Mouse (Mus musculus) MEL (cell line): ENCODE results near the gene Ccdc34. TPM values are rescaled to one million over a fixed set of nuclear protein-coding genes. Genes with fewer than 3 reads are reported as not detected.

Experiments
- DNase-seq: peaks from one replicate; pipeline ENCODE4 v3.0.0; 2011; ENCODE audit warnings: low read depth, low spot score
- H3K27ac ChIP-seq: 2 replicates; pipeline ENCODE4 v1.5.1; 2012; ENCODE audit warnings: low read depth, mild to moderate bottlenecking, control low read depth, low read length, moderate library complexity; ENCODE audit not compliant: control insufficient read depth
- H3K27me3 ChIP-seq, 2 experiments: fragments of 150-350 bp in 1 of 2; sonication (generic) in 1 of 2; 2 replicates each; pipeline ENCODE4 v1.6.1; 2012; ENCODE audit warnings: low read length in 2 of 2, mild to moderate bottlenecking in 2 of 2, improper control_type of control experiment in 1 of 2, moderate library complexity in 1 of 2; ENCODE audit not compliant: insufficient read depth in 2 of 2, control insufficient read depth in 1 of 2
- H3K36me3 ChIP-seq, 2 experiments: 2 replicates each; pipeline ENCODE4 v1.6.1; 2012 to 2014; ENCODE audit warnings: low read length in 2 of 2, improper control_type of control experiment in 1 of 2, inconsistent platforms in 1 of 2, mild to moderate bottlenecking in 1 of 2; ENCODE audit not compliant: insufficient read depth in 2 of 2, control insufficient read depth in 1 of 2
- H3K4me1 ChIP-seq, 2 experiments: fragments of 150-350 bp in 1 of 2; sonication (generic) in 1 of 2; 2 replicates each; pipeline ENCODE4 v1.6.1; 2012; ENCODE audit warnings: low read length in 2 of 2, improper control_type of control experiment in 1 of 2, mild to moderate bottlenecking in 1 of 2; ENCODE audit not compliant: insufficient read depth in 2 of 2, control insufficient read depth in 1 of 2
- H3K4me3 ChIP-seq, 2 experiments: fragments of 150-350 bp in 1 of 2; sonication (generic) in 1 of 2; 2 replicates each; pipeline ENCODE4 v1.5.1; 2012; ENCODE audit warnings: low read depth in 2 of 2, low read length in 2 of 2, mild to moderate bottlenecking in 2 of 2, moderate library complexity in 2 of 2, control low read depth in 1 of 2, improper control_type of control experiment in 1 of 2; ENCODE audit not compliant: control insufficient read depth in 1 of 2, insufficient read depth in 1 of 2
- H3K79me2 ChIP-seq: 2 replicates; pipeline ENCODE4 v1.6.1; 2012; ENCODE audit warnings: mild to moderate bottlenecking, low read length, moderate library complexity; ENCODE audit not compliant: control insufficient read depth, poor library complexity, insufficient read depth
- H3K9ac ChIP-seq: 2 replicates; pipeline ENCODE4 v1.6.1; 2012; ENCODE audit warnings: low read depth, mild to moderate bottlenecking, control low read depth, low read length, moderate library complexity; ENCODE audit not compliant: control insufficient read depth, poor library complexity, severe bottlenecking
- H3K9me3 ChIP-seq: fragments of 150-350 bp; sonication (generic); replicated peaks from 2 replicates; pipeline ENCODE4 v1.6.1; 2012; ENCODE audit warnings: mild to moderate bottlenecking, low read length, improper control_type of control experiment, moderate library complexity; ENCODE audit not compliant: insufficient read depth
- CHD1 ChIP-seq: IDR thresholded peaks from 2 replicates; pipeline ENCODE4 v1.6.1; 2012; ENCODE audit warnings: low read depth, mild to moderate bottlenecking, inconsistent platforms, low read length, improper control_type of control experiment
- CTCF ChIP-seq, 3 experiments: IDR thresholded peaks in 2 of 3; conservative IDR thresholded peaks in 1 of 3; 2 replicates each; pipeline ENCODE4 v1.5.1; 2011 to 2012; ENCODE audit warnings: low read length in 3 of 3, low read depth in 2 of 3, mild to moderate bottlenecking in 2 of 3, improper control_type of control experiment in 1 of 3, inconsistent platforms in 1 of 3, mixed read lengths in 1 of 3, moderate library complexity in 1 of 3; ENCODE audit not compliant: control insufficient read depth in 1 of 3, insufficient read depth in 1 of 3, poor library complexity in 1 of 3, severe bottlenecking in 1 of 3
- EP300 ChIP-seq, 2 experiments: IDR thresholded peaks; 2 replicates each; pipeline ENCODE4 v1.6.1; 2011; ENCODE audit warnings: improper control_type of control experiment in 2 of 2, low read length in 2 of 2, low read depth in 1 of 2, mild to moderate bottlenecking in 1 of 2
- ETS1 ChIP-seq: IDR thresholded peaks from 2 replicates; pipeline ENCODE4 v1.6.1; 2012; ENCODE audit warnings: low read depth, mild to moderate bottlenecking, inconsistent platforms, low read length, improper control_type of control experiment, moderate library complexity
- GATA1 ChIP-seq: IDR thresholded peaks from 2 replicates; pipeline ENCODE4 v1.6.1; 2011; ENCODE audit warnings: low read depth, low read length, improper control_type of control experiment
- HCFC1 ChIP-seq: IDR thresholded peaks from 2 replicates; pipeline ENCODE4 v1.6.1; 2012; ENCODE audit warnings: low read depth, mild to moderate bottlenecking, inconsistent platforms, low read length, improper control_type of control experiment, moderate library complexity
- JUND ChIP-seq: IDR thresholded peaks from 2 replicates; pipeline ENCODE4 v1.6.1; 2011; ENCODE audit warnings: low read depth, mild to moderate bottlenecking, improper control_type of control experiment, low read length
- KAT2A ChIP-seq: conservative IDR thresholded peaks from 2 replicates; pipeline ENCODE4 v1.6.1; 2012; ENCODE audit warnings: low read depth, low read length, improper control_type of control experiment, inconsistent platforms
- MAFK ChIP-seq: IDR thresholded peaks from 2 replicates; pipeline ENCODE4 v1.6.1; 2011; ENCODE audit warnings: low read depth, mild to moderate bottlenecking, low read length, improper control_type of control experiment, borderline replicate concordance
- MAZ ChIP-seq: IDR thresholded peaks from 2 replicates; pipeline ENCODE4 v1.6.1; 2012; ENCODE audit warnings: low read depth, mild to moderate bottlenecking, inconsistent platforms, low read length, improper control_type of control experiment
- MEF2A ChIP-seq: IDR thresholded peaks from 2 replicates; pipeline ENCODE4 v1.6.1; 2014; ENCODE audit warnings: low read depth, mild to moderate bottlenecking, inconsistent platforms, low read length, improper control_type of control experiment; ENCODE audit not compliant: poor library complexity, insufficient replicate concordance, severe bottlenecking; ENCODE audit errors: extremely low read depth
- MYB ChIP-seq: IDR thresholded peaks from 2 replicates; pipeline ENCODE4 v1.6.1; 2011; ENCODE audit warnings: mild to moderate bottlenecking, low read depth, low read length, improper control_type of control experiment
- POLR2A ChIP-seq, 2 experiments: IDR thresholded peaks; 2 replicates each; pipeline ENCODE4 v1.6.1; 2011 to 2012; ENCODE audit warnings: low read length in 2 of 2, mild to moderate bottlenecking in 2 of 2, control low read depth in 1 of 2, improper control_type of control experiment in 1 of 2, low read depth in 1 of 2, moderate library complexity in 1 of 2; ENCODE audit not compliant: control insufficient read depth in 1 of 2, insufficient read depth in 1 of 2, poor library complexity in 1 of 2
- POLR2AphosphoS5 ChIP-seq: IDR thresholded peaks from 2 replicates; pipeline ENCODE4 v1.6.1; 2012; ENCODE audit warnings: low read depth, borderline replicate concordance, mild to moderate bottlenecking, inconsistent platforms, low read length, moderate library complexity, mixed read lengths
- RAD21 ChIP-seq: IDR thresholded peaks from 2 replicates; pipeline ENCODE4 v1.6.1; 2011; ENCODE audit warnings: mild to moderate bottlenecking, low read depth, low read length, improper control_type of control experiment
- SMC3 ChIP-seq: IDR thresholded peaks from 2 replicates; pipeline ENCODE4 v1.6.1; 2011; ENCODE audit warnings: low read depth, low read length, improper control_type of control experiment
- TAL1 ChIP-seq: IDR thresholded peaks from 2 replicates; pipeline ENCODE4 v1.6.1; 2012; ENCODE audit warnings: mild to moderate bottlenecking, inconsistent platforms, low read length, moderate library complexity, mixed read lengths
- TCF12 ChIP-seq: IDR thresholded peaks from 2 replicates; pipeline ENCODE4 v1.6.1; 2014; ENCODE audit warnings: low read depth, mild to moderate bottlenecking, inconsistent platforms, low read length, improper control_type of control experiment, moderate library complexity
- UBTF ChIP-seq: IDR thresholded peaks from 2 replicates; pipeline ENCODE4 v1.6.1; 2012; ENCODE audit warnings: low read depth, mild to moderate bottlenecking, inconsistent platforms, low read length, improper control_type of control experiment, moderate library complexity, borderline replicate concordance; ENCODE audit not compliant: insufficient read depth
- USF1 ChIP-seq: IDR thresholded peaks from 2 replicates; pipeline ENCODE4 v1.6.1; 2014; ENCODE audit warnings: low read depth, mild to moderate bottlenecking, inconsistent platforms, low read length, improper control_type of control experiment, moderate library complexity
- ZC3H11A ChIP-seq: IDR thresholded peaks from 2 replicates; pipeline ENCODE4 v1.6.1; 2012; ENCODE audit warnings: low read depth, mild to moderate bottlenecking, inconsistent platforms, low read length, improper control_type of control experiment
- polyA plus RNA-seq, 2 experiments: library from polyadenylated mRNA; stranded (reverse) in 1 of 2; unstranded in 1 of 2; fragments of >175 nt in 1 of 2; fragments of >200 nt in 1 of 2; gene quantifications; 2 replicates each; pipeline versions ENCODE4 v1.2.1 to v1.2.4; 2012; ENCODE audit warnings: low replicate concordance in 2 of 2, low read depth in 1 of 2; ENCODE audit not compliant: insufficient read length in 2 of 2, insufficient read depth in 1 of 2, missing spikeins in 1 of 2
- total RNA-seq: library from RNA; depleted of rRNA; stranded (reverse); fragments of 300-350 nt; gene quantifications from 2 replicates; pipeline ENCODE4 v1.2.3, GENCODE M21; 2012

Gene Ccdc34
- total and polyA plus RNA-seq, 3 experiments: 14.1 to 39.0 TPM; not detected in 1

DNA sequence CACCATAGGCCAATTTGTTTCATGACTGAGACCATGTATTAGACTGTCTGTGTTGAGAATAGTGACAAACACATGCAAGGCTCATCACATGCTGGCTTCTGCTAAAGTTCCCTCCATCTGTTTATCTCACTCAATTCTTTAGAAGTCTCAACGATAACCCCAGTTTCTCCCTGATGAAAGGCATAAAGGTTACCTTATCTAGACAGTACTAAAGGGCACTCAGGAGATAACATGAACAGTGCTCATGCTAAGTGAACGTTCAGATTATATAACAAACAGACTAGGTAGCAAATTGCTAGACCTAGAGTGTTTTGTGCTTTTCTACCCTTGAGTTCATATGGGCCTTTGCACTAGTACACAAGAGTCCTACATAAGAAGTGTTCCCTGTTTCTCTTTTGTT is 59.6 kb downstream of the Ccdc34 start:
- no peak overlapping the region for H3K4me3 ChIP-seq
- no peak for TF ChIP-seq POLR2AphosphoS5
- TF ChIP-seq MAZ: no peak
- TF ChIP-seq GATA1: 0 out of 2 replicates have a peak, but pooled peaks have one; percentile 16
- TF ChIP-seq TAL1: no peak
- TF ChIP-seq UBTF: no peak

DNA sequence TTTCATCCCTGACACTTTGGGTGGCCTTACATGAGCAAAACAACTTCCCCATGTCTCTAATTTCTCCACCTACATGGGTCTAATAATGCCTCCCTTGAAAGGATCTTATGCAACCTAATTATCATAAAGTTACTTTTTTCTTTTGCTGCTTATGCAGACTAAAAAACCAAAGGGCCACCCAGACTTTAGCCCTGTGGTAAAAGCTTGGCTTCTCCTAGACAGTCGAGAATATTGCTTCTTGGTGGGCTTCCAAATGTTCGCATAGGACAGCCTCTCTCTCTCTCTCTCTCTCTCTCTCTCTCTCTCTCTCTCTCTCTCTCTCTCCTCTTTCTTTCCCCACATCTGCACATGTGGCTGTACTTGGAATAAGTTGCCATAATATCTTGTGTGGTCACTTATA is 60.0 kb downstream of the Ccdc34 start:
- Histone ChIP-seq H3K4me3 (no peak overlapping the region), H3K9ac (no peak overlapping the region), H3K27me3 (no peaks in the 10 kb centered on the region), H3K4me1 (no peaks in the 10 kb centered on the region), H3K27ac (no peak overlapping the region), H3K79me2 (no peaks in the 10 kb centered on the region), H3K9me3 (no peaks in the 10 kb centered on the region), H3K36me3 (no peaks in the 10 kb centered on the region)
- DNase-seq: no peak
- TF ChIP-seq RAD21: no peak
- no peak for TF ChIP-seq ZC3H11A
- TF ChIP-seq TAL1: no peak
- TF ChIP-seq ETS1: no peak
- TF ChIP-seq CHD1: no peak
- TF ChIP-seq GATA1: no peak
- no peak for TF ChIP-seq POLR2A (IDR thresholded peaks at IDR 0.05; ENCODE audit: control insufficient read depth in 1 of 2, insufficient read depth in 1 of 2, low read depth in 1 of 2, low read length in 2 of 2, poor library complexity in 1 of 2)
- no peak for TF ChIP-seq JUND
- TF ChIP-seq EP300 (IDR thresholded peaks at IDR 0.05; ENCODE audit: low read depth in 1 of 2, low read length in 2 of 2): no peak
- TF ChIP-seq TCF12: no peak
- no peak for TF ChIP-seq UBTF
- no peak for TF ChIP-seq MEF2A
- TF ChIP-seq KAT2A: no peak
- TF ChIP-seq POLR2AphosphoS5: no peak
- no peak for TF ChIP-seq CTCF (IDR thresholded peaks at IDR 0.05 in 2 of 3, conservative IDR thresholded peaks at IDR 0.05 in 1 of 3; ENCODE audit: control insufficient read depth in 1 of 3, insufficient read depth in 1 of 3, low read depth in 2 of 3, low read length in 3 of 3, poor library complexity in 1 of 3, severe bottlenecking in 1 of 3)
- TF ChIP-seq SMC3: no peak
- TF ChIP-seq MAFK: no peak
- TF ChIP-seq HCFC1: no peak
- TF ChIP-seq MYB: no peak
- TF ChIP-seq USF1: no peak

More for the DNA sequence above, 59.6 kb downstream of the Ccdc34 start:
- no peaks in the 10 kb centered on the region for H3K27me3 ChIP-seq
- no peaks in the 10 kb centered on the region for H3K4me1 ChIP-seq
- H3K27ac ChIP-seq: no peak overlapping the region
- H3K36me3 ChIP-seq: no peaks in the 10 kb centered on the region
- no peaks in the 10 kb centered on the region for H3K9me3 ChIP-seq
- no peak overlapping the region for H3K9ac ChIP-seq
- no peaks in the 10 kb centered on the region for H3K79me2 ChIP-seq
- peak; percentile 5 for DNase-seq
